Mouse (Mus musculus) right cerebral cortex, postnatal 25 days (tissue): ENCODE data around the gene Bicc1.

ENCODE experiments used
- DNase-seq: peaks from one replicate; pipeline ENCODE4 v3.0.0; 2022

Bicc1 gene

DNA sequence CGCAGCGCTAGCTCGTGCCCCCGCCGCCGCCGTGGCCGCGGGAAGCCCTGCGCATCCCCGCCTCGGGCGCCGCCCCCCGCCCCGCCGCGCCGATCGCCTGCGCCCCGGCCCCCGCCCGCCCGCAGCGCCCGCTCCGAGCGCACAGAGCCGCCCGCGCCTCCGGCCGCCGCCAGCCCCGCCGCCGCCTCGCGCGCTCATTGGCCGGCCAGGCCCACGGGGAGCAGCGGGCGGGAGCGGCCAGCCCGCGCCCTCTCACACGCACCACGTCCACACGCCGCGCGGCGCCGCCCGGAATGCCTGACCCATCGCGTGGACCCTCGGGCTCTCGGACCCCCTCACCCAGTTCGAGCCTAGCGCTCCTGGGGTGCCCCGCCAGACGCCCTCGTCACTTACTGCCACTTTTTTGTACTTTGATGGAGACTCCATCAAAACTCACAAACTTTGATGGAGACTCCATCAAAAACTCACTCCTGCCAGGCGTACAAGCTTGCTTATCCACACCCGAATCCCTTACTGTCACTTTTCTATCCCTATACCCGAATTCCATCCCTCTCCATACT, at the start of gene Bicc1:
Gene Bicc1, minus strand, starts transcription at position 25 of the 560 bp plus-strand sequence.
- peak; percentile 28 for DNase-seq

DNA sequence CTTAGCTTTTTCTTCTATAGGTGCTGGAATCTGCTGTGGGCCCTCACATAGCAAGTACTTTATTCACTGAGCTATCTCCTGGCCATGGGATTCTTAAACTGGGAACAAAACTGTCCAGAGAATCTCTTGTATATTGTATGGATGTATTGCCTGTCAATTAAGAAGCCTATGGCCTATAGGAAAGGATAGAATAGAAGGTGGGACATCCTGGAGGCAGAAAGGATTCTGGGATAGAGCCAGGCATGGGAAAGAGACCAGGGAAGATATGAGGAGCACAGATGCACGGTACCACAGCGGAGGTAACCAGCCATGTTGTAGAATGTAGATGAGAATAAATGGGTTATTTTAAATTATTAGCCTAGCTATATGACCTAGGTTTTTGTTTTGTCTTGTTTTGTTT, 42.0 kb upstream of the Bicc1 start:
- DNase-seq, result no peak

DNA sequence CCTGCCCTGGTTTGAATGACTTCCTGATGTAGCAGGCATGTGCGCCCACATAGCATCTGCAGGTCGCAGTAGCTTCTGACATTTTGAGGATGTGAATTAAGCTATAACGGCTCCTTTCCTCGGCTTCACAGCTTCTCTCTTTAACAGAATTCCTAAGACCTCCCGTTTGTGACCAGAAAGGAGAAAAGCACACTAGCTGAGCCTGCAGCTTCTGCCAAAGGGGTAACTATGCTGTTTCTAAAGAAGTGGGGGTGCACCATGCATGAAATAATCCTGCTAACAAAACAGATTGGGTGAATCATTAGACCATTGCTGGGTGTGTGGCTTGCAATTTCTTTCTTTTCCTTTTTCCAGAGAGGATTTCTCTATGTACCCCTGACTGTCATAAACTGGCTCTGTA, 41.5 kb upstream of the Bicc1 start:
- no peak for DNase-seq

DNA sequence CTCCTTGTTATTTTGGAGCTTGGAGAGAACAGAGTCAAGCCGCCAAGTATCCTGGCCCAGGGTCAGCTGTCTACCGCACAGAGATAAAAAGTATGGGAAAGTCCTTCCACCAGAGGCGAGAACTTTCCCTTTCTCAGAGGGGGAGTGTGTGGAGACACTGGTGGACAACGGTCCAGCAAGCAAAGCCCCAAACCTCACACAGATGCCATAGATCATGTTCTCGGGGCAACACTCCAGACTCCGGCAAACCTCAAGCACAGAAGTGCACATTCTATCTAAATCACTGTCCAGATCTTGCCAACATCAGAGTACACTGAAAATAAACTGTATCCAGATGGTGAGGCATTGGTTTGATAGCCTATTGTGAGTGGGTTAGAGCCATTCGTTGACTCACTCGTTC, 39.2 kb upstream of the Bicc1 start:
- DNase-seq, result no peak

DNA sequence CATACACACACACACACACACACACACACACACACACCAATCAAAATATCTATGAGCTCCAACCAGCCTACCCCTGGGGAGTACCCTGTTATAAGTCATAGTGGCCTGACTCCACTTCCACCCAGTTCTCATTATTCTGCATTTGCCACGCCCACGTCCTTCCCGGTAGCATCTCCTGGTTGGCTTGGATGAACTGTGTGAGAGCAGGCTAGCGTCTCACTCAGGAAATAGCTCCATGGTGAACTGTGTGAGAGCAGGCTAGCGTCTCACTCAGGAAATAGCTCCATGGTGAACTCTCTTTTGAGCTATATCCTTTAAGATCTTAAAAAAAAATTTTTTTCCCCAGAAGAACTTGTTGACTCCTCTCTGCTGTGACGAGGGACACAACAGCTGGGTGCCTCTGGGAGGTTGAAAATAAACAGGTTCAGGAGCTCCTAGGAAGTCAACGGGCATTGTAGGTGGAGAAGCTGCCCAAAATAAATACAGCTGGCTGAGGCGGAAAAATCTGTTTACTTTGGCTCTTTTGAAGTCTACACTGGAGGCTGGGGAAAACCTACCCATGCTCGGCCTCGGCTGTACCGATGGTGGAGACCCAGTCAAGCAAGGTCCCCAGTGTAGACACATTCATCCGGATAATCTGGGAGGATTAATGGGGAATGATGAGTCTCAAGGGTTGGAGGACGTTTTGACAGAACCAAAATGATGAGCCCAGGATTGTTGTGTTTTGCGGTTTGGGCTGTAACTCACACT, 37.7 kb upstream of the Bicc1 start:
- DNase-seq, result no peak

DNA sequence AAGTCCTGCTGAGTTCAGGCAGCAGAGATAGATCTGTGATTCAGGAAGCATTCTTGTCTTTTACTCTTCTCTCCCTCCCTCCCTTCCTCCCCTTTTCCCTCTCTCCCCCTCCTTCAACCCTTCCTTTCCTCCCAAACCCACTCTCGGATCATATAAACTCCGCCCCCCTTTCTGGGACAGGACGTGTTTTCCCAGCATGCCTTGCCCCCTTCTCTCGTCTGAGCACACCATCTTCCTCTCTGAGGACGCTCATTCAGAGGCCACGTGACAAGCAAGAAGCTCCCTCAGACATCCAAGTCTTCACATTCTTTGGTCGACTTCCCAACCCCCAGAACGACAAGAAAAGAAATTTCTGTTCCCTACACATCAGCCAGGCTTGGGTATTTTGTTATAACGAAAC, 36.0 kb upstream of the Bicc1 start:
- DNase-seq, result no peak

DNA sequence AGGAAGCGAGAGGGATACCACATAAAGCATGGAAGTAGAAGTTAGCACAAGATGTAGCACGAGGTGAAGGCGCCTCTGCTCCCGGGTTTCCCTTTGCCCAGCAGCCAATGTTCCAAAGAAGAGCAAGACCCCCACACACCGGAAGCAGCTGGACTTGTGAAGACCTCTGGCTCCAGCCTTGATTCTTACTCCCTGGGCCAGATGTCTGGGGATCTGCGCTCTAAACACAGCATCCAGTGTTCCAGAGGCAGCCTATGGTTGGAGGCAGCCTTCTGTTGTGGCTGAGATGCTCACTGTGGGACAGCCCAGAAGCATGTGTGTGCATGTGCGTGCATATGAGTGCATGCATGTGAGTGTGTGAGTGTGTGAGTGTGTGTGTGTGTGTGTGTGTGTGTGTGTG, 35.2 kb upstream of the Bicc1 start:
- no peak for DNase-seq

DNA sequence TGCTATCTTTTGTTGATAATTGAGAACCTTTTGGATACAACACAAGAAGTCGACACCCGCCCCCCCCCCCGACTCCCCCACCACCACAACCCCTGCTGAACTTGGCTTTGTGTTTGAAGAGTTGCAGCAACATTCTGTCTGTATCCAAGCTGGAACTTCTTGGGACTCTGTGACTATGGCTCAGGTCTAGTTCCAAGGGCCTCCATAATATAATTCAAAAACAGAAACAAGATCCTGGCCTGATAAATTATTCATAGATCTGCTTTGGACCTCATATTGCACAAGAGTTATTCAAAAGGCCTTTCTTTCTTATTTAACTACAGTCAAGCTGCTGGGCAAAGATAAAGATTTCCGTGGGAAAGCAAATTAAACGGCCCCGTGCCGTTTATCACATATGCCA, 33.8 kb upstream of the Bicc1 start:
- no peak for DNase-seq

DNA sequence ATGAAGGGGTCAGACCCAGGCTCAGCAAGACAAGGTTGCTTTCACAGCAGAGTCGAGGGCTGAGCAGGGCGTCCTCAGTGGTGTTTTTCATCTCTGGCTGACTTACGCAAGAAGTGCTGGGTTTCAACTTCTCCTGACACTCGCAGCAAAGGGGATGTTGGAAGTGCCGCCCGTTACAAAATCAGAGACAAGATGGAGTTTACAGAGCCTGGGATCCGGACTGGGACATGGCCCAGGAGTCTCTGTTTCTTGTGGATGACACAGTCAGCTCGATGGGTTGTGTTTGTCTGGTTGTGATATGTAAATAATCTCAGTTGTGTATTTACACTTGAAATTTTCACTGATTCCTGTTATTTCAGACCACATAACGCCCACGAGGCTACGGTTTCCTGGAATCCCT, 33.4 kb upstream of the Bicc1 start:
- no peak for DNase-seq

DNA sequence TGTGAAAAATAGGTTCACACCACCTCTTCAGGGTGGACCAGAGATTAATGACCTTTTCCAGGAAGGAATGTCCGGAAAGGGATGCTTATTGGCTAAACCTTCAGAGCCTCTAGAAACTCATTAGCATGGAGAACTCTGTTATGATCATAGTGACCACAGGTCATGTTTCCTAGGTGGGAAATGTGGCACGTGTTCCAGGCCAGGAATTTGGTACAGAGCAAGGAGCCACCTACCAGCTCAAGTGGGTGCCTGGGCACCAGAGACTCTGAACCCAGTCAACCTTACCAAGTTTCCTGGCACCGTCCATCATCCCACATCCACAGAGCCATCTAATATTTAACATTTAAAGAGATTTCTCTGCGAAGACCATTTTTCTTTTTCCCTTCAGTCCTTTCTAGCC, 29.2 kb upstream of the Bicc1 start:
- no peak for DNase-seq

DNA sequence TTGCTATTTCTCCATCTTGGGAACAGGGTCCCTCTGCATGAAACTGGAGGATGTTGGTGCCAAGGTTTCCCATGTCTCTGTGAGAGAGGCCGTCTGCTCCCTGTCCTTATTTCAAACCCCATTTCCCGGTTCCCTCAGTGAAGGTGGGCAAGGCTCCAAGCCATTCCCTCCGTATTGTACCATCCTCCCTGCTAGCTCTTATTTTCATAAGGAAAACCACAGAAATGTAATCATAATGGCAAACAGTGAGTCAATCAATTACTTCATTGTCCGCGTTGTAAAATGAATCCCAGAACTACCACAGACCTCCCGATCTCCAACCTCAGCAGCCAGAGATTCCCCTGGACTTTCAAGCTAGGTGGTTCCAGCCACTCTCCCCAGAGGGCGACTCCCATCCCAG, 25.6 kb upstream of the Bicc1 start:
- DNase-seq, result no peak

DNA sequence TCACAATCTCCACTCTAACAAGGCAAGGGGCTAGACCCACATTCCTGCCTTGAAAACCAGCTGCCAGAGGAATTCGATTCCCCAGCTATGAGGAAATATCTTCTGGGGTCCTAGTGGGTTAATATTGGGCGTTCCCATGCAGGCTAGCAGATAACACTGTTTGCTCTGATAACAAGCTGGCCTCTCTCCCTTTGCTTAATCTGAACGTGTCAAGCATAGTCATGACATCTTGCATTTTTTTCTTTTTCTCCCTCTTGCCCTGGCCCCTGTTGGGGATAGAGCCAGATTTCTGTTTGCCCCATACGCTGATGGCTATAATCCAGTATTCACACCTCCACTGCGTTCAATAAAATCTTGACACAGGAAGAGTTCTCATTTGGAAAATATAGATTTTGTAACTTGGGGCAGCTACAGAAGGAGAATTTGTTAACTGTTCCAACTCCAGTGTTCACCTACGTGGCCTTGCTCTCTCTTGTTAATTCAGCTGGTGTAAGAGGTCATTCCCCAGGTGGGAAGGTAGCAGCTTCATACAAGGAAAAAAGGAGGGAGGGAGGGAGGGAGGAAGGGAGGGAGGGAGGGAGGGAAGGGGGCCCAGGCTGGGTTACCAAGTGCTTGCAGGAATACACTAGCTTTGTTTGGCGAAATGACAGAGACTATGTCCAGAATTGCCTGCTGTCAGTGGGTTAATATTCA, 24.0 kb upstream of the Bicc1 start:
- DNase-seq, result no peak

DNA sequence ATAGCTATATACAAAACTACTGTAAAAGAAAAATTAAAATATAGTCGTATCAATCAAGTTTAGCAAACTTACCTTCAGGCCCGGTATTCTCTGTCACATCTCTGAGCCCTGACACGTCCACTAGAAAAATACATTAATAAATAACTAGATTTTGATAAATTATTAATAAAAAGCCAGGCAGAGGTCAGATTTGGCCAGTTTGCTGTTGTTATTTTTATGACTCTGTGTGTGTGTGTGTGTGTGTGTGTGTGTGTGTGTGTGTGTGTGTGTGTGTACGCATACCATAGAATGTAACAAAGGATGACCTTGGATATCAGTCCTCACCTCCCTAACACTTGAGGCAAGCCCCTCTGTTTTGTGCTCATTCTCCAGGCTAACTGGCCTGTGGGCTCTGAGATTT, 22.4 kb upstream of the Bicc1 start:
- no peak for DNase-seq

DNA sequence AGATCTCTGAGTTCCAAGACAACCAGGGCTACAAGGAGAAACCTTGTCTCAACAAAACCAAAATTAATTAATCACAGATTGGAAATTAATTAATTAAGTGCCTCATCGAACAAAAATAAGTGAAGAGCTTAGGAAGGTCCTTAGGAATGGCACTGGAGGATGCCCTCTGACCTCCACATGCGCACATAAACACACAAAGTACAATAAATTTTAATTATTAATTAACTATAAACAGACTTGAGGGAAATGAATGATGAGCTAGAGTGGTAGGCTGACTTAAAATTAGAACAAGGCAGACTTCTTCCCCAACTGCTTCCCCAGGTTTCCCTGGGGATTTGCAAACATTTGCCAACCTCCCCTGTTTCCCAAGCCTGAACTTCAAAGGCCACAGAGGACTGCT, 21.6 kb upstream of the Bicc1 start:
- no peak for DNase-seq

DNA sequence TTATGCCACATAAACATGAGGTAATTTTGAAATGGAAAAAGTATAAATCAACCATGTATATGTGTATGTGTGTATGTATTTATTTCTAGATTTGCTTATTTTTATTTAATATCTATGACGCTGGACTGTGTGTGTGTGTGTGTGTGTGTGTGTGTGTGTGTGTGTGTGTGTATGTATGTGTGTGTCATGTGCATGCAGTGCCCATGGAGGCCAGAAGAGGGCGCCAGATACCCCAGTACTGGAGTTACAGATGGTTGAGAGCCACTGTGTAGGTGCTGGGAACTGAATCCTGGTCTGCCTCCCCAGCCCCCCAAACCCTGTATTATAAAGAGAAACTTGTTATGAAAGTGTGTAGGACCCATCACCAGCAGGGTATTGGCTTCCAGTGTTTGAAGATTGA, 20.6 kb upstream of the Bicc1 start:
- no peak for DNase-seq

DNA sequence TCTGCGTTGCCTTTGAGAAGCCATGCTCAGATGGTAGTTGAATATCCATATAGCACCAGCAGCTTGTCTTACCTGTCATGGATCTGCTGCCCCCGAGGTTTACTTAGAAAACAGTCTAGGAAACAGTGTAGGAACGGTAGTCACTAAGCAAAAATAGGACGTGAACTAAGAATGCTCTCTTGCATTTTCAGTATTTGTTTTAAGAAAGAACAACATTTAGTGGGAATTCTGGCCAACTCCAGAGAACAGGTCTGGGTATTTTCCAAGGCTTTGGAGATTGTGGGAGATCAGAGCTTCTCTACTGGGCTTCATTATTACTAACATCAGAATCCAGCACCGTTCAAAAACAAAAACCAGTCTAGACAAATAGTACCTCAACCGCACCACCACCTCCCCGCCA, 17.7 kb upstream of the Bicc1 start:
- no peak for DNase-seq

DNA sequence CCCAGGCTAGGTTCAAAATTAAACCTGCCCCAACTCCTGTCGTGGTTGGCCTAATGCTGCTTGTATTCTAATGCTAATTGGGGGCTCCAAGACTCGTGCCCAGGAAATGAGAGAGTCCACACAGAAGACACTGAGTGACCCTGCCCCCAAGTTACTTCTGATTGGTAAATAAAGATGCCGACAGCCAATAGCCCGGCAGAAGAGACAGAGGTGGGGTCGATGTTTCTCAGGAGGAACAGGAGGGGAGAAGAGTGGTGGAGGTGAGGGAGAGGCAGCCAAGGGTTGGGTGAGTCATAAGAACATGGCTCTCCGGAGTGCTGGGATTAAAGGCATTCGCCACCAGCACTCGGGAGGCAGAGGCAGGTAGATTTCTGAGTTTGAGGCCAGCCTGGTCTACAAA, 16.8 kb upstream of the Bicc1 start:
- DNase-seq, result no peak

DNA sequence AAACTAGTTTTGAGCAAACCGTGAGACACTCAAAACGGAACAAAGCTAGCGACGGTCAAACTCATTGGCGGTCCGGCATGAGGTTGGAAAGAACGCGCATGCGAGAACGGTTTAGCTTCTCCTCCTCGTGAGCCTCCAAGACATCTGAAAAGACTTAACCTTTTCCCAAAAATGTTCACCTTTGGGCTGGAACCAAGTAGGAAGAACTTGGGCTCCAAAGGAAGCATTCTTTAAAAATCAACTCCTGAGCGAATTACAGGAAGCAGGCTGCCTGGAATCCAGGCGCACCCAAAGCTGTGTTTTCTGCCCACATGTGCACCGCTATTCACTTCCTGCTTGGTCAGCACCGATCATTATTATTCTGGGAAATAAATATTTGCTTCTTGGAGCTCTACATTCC, 15.8 kb upstream of the Bicc1 start:
- DNase-seq, result no peak

DNA sequence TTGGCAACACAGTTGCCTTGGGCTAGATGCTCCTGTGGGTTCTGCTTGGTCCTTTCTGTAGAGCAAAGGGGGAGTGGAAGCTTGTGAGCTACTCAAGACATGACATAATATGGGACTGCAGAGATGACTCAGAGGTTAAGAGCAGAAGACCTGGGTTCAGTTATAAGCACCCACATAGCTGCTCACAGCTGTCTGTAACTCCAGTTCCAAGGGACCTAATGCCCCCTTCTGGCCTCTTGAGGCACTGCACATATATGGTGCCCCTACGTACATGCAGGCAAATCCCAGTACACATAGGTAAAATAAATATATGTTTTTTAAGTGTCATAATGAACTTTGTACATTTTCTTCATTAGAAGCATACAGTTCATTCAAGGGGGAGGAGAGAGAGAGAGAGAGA, 11.9 kb upstream of the Bicc1 start:
- no peak for DNase-seq

DNA sequence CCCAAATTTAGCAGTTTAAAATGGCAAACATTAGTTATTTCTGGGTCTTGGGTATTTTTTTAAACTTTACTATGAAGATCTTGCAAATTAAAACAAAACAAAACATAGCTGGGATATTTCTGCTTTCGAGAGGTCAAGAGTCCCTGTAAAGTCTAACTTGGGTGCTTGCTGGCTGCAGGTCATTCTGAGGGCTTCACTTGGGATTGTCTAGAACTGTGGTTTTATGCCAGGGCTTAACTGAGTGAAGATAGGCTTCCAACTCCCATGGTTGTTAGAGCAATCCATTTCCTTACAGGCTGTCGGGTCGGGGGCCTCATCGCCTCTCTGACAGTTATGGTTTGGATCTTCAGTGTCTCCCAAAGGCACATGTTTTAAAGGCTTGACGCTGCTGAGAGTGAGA, 11.3 kb upstream of the Bicc1 start:
- no peak for DNase-seq

DNA sequence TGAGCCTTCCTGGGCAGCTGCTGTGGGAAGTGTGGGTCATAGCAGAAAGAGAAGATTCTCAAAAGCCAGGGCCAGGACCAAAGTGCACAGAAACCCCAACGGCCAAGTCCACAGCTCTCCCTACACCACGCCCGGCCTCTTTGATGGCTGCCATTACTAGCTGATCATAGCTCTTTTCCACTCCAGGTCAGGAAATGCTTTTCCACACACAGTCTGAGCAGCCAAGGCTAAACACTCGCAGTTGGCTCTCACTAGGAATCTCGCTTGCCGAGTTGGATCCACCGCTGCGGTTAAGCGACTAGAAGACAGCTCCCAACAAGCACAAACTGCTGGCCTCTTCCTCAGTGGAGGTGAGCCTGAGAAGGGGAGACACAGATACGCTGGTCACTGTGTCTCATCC, 10.3 kb upstream of the Bicc1 start:
- DNase-seq, result no peak

DNA sequence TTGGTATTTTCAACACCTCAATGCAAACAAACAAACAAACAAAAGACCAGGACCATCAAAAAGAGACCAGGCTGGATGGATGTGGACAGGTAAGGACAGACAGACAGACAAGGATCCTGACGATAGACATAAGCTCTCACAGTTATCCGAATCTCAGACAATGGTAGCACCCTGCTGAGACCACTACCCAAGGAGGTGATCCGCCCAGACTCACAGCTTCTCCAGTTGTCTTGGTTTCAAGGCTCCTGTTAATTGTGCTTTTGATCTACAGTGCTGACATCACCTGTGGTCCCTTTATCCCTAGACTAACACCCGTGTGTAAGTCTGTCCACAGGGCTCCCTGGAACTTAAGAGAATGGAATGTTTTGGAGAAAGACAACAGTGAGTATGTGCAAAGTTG, 9.7 kb upstream of the Bicc1 start:
- no peak for DNase-seq

DNA sequence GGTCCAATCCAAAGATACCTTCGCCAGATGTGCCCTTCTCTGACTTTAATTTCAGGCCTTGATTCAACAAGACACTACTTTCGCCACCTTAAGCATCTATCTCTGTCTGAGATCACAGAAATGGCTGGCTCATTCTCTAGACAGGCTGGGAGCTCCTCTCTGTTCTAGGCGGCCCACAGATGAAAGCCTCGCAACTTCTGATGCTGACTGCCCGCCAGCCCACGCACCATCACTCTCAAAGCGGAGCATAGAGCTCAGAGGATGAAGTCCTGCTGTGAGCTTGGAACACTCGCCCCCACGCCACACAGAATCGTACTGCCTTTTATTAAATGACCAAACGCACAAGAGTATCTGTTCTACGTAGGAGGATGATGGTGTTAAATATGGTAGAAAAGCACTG, 949 bp upstream of the Bicc1 start:
- no peak for DNase-seq

DNA sequence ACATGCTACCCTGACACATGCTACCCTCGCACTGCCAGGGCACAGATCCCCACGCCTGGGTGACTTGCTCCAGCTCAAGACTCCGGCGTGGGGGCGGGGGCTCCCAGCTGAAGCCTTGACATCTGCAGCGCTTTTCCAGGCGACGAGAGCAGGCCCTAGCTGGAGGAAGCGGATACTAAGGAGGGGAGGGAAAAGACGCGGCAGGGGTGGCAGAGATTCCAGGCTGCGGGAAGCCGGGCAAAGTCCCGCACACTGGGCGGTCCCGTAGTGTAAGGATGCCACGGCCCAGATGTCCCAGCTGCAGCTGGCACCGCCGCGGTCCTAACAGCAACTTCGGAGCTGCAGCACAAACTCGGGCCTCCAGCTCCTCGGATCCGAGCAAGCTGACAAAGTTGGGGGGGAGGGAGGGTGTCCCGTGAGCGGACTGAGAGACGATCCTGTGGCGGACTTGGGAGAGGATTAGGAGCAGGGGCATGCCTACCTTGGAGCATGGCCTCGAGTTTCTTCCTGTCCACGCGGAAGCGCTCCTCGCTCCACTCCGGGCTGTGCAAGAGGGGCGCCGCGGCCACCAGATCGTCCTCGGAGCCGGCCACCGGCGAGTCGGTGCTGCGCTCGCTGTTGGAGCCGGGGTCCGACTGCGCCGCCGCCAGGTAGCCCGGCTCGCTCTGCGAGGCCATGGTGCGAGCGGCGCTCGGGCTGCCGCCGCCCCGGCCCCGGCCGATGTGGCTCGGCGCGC, 392 bp downstream of the Bicc1 start:
- DNase-seq, result peak; percentile 27
